Mouse (Mus musculus): Measurements from ENCODE around the gene Ispd.
A peak's percentile ranks its signal among the peaks of the same experiment; 100 is the strongest.
"Not testable (repeated sequence)": the region's sequence is repeated elsewhere in the genome, so short reads cannot be mapped to it uniquely, and the experiment has no call there.

Gene Ispd

DNA sequence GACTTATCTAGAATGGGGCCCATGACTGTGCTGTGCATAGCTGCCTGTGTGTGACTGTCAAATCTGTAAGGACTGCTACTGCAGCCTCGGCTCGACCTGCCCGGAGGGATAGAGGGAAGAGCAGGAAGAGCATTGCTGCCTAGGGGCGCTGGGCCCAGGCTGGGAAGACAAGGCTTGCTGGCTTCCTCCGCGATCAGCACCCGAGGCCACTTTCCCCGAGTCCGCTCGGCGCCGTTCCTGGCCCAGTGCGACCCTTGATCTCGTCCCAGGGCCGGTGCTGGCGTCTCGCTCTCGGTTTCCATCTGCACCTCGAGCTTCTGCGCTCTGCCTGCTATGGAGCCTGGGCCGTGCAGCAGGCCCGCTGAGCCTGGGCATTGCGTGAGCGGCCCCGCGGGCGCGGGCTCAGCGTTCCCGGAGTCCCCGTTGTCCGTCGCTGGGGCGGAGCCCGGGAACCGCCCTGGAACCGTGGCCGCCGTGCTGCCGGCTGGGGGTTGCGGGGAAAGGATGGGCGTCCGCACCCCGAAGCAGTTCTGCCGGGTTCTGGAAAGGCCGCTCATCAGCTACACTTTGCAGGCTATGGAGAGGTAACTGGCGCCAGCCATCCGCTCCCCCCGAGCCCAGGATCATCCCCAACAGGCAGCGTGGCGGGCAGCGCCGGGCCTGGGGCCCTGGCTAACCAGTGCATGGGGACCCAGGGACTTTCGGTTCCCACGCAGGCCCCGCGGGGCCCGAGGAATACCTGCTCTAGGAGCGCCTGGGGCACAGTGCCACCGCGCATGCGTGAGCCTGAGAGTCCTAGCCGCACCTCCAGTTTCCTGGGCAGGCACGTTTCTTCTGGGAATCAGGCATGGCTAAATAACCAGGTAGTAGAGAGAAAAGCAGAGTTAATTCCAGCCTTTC lies at the start of gene Ispd, which contains the start of gene D630036H23Rik:
Gene Ispd, plus strand, starts transcription at position 10 of the 900 bp plus-strand sequence.
Gene D630036H23Rik, minus strand, starts transcription at position 741 of the 900 bp plus-strand sequence.
- peak; percentile 49 for DNase-seq (ENCODE audit: low read depth)

DNA sequence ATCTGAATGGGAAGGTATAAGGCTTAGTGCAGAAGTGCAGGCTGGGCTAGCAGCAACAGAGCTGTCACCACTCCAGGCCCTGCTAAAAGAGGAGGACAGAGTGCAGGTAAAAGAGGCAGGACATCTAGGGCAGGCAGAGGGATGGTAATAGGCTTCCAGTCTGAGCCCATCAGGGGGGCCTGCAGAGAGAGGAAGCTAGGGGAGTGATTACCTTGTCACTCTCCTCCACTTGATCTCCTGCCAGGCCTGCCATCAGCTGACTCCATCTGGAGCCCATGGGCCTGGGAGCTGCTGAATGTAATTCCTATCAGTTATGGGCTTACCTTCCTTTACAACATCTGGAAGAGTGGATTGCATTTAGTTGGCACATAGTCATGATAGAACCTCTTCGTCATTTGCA lies 48.6 kb upstream of the Ispd start:
- no peak for DNase-seq (ENCODE audit: low read depth)

DNA sequence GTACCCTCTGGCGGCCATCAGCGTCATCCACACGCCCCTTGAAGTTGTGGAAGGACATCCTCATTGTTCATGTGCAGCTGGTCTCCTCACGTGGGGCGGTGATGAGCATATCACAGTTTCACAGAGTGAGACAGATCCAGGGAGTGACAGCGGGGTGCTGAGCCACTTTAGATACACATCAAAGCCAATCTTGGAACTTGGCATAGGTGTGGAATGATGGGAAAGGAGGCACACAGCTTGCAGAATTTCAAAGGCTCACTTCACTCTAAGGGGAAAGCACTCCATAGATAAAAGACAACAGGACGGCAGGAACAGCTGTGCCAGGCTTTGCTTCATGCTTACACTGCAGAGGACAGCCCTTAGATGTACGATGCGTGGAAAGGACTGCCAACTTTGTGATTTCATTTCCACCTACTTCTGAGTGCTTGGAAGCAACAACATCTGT lies 47.4 kb upstream of the Ispd start:
- DNase-seq (ENCODE audit: low read depth) = no peak

DNA sequence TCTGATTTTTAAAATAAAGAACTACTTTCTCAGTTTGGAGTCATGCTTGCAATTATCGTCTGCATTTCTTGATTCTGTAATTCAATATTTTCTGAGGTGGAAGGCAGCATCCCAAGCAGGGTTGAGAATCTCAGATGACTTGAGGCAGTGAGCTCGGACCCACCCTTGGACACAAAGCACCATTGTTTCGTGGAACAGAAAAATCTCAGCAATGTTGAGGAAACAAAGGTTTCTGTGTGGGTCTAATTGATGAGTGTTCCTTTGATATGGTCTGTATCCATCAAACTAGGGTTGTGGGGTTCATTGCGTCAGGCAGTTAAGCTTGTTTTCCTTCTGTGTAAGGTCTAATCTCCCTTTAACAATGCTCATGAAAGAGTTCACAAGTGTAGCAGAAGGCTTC lies 37.1 kb upstream of the Ispd start:
- DNase-seq (ENCODE audit: low read depth) = no peak

DNA sequence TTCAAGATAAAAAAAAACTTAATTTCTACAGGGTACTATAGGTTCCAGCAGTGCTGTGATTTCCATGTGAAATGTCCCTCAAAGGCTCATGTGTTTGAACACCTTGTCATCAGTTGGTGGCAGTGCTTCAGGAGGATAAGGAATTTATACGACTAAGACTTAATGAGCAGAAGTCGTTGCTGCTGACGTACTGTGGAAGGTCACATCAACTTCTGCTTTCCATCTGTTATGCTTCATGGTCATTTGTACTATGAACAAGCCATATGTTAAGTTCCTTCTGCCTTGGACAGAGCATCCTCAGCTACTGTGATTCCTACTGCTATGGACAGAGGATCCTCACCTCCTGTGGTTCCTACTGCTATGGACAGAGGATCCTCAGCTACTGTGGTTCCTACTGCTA lies 21.2 kb upstream of the Ispd start:
- no peak for DNase-seq (ENCODE audit: low read depth)

DNA sequence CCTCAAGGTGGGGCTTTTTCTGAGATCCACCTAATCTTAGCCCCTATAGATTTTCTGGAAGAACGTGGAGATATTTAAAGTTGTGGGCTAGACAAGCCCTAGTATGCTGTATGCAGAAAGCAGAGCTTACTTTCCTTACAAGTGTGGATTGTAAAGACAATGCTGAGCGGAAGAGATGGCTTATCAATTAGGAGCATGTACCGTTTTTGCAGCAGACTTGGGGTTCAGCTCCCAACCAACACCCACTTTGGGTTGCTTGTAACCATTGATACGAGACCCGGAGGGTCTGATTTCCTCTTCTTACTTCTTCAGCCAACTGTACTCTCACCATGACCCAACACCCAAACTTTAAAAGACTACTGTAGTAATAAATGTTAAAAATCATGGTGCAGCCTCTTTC lies 20.6 kb upstream of the Ispd start:
- no peak for DNase-seq (ENCODE audit: low read depth)

DNA sequence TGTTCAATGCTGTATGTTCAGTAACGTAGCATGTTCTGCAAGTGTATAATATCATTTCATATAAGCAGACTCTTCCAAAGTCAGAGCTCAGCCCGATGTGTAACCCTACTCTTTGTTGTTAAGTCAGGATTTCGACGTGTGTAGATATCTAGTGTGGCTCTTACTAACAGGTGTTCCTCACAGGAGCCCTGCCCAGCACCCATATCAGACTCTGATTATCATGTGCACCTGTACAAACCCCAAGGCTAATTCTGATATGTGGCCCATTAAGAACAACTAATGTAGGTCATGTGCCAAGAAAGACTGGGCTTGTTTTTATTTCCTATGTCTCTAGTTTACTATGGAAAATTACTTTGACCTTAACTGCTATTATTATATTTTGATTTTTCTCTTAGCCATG lies 17.2 kb upstream of the Ispd start:
- no peak for DNase-seq (ENCODE audit: low read depth)

DNA sequence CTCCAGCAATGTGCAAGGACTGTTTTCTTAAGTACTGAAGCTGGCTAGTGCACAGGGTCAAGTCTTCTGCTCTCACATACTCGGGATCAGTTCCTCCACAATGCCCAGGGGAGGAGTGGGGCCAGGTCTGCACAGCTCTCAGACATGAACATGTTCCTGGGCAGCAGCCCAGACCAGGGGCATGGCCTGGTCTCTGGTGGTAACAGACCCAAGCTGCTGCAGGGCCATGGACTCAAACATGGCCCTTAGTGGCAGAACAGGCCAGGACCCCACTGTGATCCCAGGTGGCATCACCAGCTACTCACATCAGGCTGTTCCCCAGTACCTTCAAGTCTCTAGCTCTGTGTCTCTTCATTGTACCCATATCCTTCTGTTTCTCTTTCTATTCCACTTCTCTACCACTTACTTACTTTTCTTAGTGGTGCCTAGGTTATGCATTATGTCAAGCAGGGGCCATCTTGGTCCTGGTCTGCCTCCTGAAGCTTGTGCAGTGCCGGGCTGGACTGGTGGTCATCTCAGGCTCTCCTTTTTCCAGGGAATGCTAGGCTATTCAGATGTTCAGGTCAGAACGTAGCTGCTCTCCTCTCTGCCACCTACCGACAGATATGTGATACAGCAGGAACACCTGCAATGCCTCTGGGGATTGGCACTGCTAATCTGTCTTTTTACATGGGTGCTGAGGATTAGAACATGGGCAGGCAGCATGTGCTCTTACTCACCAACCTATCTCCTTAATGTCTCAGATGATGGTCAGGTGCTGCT lies 7.8 kb upstream of the Ispd start:
- no peak for DNase-seq (ENCODE audit: low read depth)

DNA sequence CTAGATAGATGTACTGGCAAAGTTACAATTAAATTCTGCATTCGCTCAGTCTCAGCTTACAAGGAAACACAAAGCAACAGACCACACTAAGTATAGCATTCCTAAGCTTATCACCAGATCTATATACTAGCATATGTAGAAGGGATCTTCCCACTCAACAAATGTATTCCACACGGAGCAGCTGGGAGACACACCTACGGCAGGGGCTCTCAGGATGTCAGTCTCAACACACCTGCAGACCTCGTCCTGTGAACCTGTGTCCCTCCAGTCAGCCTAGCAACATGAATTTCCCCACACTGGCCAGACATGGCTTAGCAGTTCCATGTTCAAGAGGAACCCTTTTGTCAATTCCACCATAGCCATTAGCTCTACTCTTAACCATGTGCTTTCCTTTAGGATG lies 4.9 kb upstream of the Ispd start:
- not testable (repeated sequence) for DNase-seq (ENCODE audit: low read depth)

DNA sequence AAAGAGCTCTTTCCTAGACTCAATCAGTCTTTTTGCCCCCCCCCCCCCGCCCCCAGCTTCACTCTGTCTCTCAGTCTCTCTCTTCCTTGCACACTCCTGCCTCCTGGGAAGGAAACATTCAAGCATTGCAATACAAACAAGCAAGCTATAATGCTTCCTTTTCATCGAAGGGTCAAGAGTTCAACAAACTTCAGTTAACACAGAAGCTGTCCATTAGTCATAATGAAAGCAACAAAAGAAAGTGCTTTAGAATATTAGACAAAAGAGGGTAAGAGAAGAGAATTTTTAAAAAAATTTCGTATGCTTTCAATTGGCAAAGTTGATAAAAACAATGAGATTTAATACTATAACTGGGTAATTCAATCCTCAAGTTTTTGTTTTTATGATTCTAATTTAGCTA lies 996 bp upstream of the Ispd start:
- DNase-seq (ENCODE audit: low read depth) = no peak

DNA sequence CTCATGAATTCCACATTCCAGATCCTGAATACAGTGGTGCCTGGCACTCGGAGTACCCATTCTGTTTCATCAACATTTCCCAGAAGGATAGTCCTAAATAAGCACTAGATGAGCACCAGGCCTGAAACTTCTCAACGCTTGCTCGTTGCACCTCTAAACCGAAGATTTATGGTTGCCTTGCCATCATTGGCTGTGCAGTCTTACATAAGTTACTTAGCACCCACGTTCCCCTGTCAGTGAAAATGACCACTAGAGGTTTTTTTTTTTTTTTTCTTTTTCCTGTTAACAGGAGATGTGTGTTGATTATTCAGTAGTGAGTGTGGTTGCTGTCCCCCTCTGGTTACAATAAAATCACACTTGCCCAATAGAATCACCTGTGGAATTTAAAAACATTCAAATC lies 444 bp upstream of the Ispd start:
- DNase-seq (ENCODE audit: low read depth) = no peak

DNA sequence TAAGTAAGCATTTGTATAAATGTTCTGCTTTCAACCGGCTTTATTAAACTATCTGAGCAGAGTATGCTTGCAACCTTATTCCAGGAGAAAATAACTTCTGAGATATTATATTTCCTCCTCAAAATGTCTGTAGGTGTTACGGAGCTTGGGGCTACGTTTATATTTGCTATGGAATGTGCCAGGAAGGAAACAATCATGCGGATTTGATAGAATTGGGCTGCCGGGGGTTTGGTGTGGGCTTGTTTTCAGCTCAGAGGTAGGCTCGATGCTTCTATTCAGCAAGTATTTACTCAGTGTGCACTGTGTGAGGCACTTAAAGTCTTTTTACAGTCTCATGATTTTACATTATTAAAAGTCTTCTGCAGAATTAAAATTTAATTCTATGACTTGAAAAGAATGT lies 4.1 kb downstream of the Ispd start:
- DNase-seq (ENCODE audit: low read depth) = no peak

DNA sequence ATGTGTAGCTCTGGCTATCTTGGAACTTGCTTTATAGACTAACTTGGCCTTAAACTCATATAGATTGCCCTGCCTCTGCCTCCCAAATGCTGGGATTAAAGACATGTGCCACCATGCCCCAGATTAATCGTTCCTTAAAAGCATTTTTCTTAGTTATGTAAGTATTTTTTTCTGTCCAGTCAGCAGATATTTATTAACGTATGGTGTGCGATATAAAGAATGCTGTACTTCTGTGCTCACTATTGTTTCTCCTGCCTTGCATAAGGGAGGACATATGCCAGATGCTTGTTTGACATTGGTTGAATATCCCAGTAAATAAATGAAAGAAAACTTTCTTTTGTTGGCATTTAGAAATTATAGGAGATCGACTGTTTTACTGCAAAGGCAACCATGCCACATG lies 5.7 kb downstream of the Ispd start:
- no peak for DNase-seq (ENCODE audit: low read depth)

DNA sequence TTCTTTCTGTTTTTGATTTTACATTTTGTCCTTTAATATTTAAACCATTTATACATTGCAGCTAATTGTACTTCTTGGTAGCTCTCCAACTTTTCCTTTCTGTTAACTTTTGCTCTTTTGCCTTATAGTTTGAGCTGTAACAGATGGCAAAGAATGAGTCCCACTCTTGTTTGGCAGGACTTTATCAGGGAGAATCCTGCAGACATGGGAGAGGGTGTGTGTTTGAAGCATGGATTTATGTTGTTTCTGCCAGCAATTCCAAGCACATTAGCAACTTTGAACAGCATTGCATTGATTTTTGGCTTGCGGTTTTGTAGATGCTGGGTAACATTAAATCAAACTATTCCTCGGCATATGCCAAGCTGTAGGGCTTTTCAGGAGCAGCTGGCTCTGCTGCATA lies 13.9 kb downstream of the Ispd start:
- no peak for DNase-seq (ENCODE audit: low read depth)

DNA sequence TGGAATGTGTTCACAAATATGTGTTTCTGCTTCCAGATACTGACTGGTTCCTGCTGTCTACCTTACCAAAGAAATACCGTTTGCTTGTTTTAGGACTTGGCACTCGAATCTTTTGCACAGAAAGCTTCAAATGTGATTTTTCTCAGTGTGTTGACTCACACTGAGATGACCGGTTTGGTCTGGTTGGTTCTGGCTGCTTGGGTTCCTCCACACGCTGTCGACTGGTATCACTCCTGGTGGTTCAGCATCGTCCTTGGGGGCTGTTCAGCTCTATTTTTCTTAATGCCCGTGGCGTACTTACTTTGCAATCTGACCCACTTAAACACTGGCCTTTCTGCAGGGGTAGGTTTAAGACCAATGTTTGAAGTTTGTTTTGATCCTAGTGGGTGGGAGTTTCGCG lies 42.4 kb downstream of the Ispd start:
- no peak for DNase-seq (ENCODE audit: low read depth)

DNA sequence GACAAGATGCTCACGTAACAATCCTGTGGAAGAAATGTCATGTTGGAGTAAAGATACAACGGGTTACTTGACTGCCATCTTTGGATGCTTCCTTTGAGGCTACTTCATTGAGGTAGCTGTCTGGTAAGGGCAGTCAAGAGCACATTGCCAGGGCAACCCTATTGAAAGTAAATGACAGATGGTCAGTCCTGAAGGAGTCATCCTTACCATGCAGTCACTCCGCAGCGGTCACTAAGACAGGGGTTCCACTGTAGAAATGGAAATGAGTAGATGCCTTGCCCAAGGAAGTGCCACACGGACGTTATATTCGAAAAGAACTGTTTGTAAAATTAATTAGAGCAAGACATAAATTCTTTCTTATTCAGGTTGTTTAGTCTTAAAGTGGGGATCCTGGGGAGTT lies 44.0 kb downstream of the Ispd start:
- DNase-seq (ENCODE audit: low read depth) = no peak

DNA sequence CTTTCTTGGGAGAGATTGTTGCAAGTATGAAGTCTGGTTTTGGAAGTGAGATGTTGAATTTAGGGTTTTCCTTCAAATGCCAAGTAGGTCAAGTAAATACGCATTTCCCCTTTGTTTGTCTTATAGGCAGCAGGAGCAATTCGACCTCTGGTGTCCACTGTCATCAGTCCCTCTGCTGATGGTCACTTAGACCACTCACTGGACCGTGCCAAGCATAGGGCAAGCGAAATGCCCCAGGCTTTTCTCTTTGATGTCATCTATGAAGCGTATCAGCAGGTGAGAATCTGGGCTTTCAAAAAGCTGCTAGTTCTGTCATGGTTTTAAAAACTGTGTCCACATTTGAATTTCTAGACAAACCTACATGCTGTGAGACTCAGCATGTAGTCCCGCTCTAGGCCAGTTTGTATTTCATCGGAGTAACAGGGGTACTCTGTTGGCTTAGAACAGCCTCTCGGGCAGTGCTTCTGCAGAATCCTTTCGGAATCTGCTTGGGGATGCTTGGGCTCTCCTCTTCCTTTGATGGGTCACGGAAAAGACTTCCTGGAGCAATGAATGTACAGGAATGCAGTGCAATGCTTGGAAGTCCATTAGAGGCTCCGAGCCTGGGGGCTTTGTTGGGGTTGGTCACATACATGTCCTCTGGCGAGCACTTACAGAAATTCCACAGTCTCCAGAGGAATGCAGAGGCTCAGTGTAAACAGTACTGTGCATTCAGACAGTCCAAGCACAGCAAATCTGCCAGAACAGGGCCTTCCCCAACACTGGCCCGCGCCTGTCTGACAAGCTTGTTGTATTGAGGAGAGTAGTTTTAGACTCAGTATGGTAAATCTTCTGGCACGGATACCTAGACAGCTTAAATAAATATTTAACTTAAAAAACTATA lies 45.2 kb downstream of the Ispd start:
- no peak for DNase-seq (ENCODE audit: low read depth)

DNA sequence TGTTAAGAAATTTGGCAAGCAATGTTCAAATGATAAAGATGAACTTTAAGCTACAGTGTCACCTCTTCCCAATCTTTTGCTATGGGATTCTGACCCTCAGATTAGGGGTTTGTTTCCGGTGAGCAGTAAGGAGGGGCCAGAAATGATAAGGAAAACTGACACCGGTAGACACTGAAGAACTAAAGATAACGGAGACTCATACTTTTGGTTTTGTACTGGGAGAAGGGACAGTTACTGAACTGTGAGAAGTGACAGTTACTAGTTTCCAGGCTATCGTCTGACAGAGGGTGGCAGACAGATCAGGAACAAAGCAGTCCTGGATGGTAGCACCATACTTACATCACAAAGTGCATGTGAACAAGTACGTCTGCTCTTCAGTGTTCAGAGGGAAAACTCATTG lies 55.7 kb downstream of the Ispd start:
- no peak for DNase-seq (ENCODE audit: low read depth)

DNA sequence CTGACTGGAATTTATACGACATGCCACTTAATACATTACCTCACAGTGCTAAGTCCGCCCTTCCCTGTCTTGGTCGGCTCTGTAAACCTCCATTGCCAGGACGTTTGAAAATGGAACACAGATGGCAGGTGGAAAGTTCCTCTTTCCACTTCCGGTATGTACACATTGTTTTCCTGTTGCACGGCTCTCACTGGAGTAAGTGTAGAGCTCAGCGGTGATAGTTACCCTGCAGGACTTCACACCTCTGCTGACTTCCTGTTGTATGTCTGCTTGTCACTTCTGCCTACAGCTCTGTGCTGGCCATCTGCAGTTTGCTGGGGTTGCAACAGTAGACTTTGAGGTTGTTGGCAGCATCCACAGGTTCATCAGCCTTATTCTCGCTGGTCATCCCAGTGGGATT lies 58.1 kb downstream of the Ispd start:
- no peak for DNase-seq (ENCODE audit: low read depth)

DNA sequence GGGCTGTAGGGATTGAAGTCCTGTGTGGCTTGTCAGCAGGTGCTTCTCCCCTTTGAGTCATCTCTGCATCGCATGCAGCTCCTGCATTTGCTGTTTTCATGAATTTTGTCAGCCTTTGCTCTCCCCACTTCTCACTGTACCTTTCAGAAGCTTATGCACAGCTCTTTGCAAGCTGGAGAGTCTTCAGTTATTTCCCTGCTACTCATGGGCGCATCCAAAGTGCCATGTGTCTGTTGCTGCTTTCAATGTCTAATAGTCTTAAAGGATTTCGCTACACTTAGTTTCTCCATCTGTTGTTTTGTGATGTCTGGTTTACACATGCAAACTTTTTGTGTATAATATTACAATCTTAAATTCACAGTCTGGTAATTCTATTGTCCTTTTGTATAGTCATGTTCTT lies 74.8 kb downstream of the Ispd start:
- no peak for DNase-seq (ENCODE audit: low read depth)

DNA sequence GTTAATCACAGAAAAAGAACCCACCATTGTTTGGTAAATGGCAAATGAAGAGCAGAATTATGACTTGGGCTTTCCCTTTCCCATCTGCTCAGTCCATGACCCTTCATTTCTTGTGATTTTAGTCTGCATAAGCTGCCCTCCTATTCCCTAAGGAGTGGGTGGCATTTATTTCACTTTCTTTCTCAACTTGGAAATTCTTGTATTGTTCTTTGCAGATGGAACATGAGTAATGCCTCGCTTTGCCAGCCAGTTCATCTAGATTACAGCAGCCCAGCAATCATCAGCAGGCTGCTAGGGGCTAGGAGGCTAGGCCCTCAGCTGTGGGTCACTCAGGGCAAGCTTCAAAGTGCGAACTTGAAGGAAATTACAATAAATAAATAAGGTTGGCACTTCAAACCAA lies 76.5 kb downstream of the Ispd start:
- DNase-seq (ENCODE audit: low read depth) = no peak

DNA sequence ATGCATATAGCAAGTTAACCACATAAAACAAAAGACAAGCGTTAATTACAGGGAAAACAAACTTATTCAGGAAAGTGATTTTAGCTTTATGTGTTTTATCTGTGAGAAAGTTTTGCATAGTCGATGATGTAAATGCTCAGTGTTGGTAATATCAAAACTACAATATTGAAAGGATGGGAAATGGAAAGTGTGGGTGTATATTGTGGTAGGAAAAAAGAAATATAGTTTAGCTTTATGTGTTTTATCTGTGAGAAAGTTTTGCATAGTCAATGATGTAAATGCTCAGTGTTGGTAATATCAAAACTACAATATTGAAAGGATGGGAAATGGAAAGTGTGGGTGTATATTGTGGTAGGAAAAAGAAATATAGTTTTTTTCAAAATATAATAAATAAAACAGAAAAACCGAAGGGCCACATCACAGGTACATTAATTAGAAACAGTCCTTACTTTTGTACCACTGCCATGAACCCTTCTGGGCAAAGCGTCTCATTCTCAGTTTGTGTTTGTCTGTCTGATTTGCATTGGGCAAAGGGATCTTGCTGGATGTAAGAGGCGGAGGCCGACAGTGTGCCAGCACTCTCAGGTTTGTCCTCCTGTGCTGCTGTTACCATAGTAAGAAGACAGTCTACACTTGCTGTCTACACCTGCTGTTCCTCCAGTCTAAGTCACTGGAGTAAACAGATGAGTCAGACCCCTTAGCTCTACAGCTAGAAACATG lies 87.2 kb downstream of the Ispd start:
- peak; percentile 9 for DNase-seq (ENCODE audit: low read depth)
